Comparison of ENCODE assay signal across 8 mouse cellular contexts in the genomic region with DNA sequence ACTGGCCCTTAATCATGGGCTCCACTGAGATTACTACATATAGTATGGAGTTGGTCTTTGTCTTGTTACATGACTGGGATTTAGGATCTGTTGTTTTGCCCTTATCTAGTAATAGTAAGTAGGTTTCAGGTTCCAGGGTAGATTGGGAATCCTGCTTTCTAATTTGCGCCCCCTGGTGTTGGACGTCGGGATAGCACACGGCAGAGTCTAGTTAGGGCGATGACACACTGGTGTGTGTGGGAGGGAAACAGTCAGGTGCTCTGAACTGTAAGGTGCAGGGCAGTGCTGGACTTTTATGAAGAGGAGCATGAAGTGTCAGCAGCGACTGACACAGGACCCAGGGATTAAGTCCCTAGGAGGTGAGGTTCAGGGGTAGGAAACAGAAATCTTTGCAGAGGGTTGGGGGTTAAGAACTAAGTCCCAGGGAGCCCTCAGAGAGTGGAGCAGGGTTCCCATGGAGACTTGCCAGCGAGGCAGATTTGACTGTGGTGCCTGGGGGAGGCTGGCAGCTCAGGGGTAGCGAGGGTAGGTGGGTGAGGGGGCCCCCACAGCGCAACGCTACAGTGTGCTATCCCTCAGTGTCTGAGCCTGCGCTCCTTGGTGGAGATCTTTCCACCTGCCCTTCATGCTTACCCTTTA.
A peak's percentile ranks its signal among the peaks of the same experiment; 100 is the strongest.
DNase-seq lines count a peak whose midpoint lies in the region; ATAC-seq lines count a peak whose summit lies in the region.

No protein-coding gene starts in this region.

- no peak overlapping the region for H3K27ac ChIP-seq in intestine, embryonic 14.5 days (ENCODE audit: low read depth)
- H3K27ac ChIP-seq in intestine, embryonic 15.5 days = no peak overlapping the region
- no peak overlapping the region for H3K27ac ChIP-seq in forebrain, embryonic 11.5 days (ENCODE audit: low read depth, low read length)
- no peak overlapping the region for H3K27ac ChIP-seq in hindbrain, embryonic 14.5 days
- no peak overlapping the region for H3K27ac ChIP-seq in midbrain, embryonic 15.5 days

- H3K9me3 ChIP-seq in intestine, embryonic 14.5 days (ENCODE audit: control insufficient read depth, low read length) = no peaks in the 10 kb centered on the region
- no peaks in the 10 kb centered on the region for H3K9me3 ChIP-seq in intestine, embryonic 15.5 days
- H3K9me3 ChIP-seq in forebrain, embryonic 11.5 days (ENCODE audit: control insufficient read depth, low read length) = no peaks in the 10 kb centered on the region
- 0 out of 2 replicates have a peak, but pooled peaks cover 3% of the 10 kb centered on the region for H3K9me3 ChIP-seq in hindbrain, embryonic 14.5 days (ENCODE audit: control insufficient read depth, low read length)
- no peaks in the 10 kb centered on the region for H3K9me3 ChIP-seq in midbrain, embryonic 15.5 days

- no peak overlapping the region for H3K9ac ChIP-seq in intestine, embryonic 14.5 days (ENCODE audit: low read length)
- H3K9ac ChIP-seq in intestine, embryonic 15.5 days = no peak overlapping the region
- no peak overlapping the region for H3K9ac ChIP-seq in forebrain, embryonic 11.5 days (ENCODE audit: low read length)
- no peak overlapping the region for H3K9ac ChIP-seq in hindbrain, embryonic 14.5 days
- no peak overlapping the region for H3K9ac ChIP-seq in midbrain, embryonic 15.5 days

- H3K27me3 ChIP-seq in intestine, embryonic 14.5 days (replicated peaks; ENCODE audit: control insufficient read depth, insufficient read depth, low read length) = no peaks in the 10 kb centered on the region
- 0 out of 2 replicates have a peak, but pooled peaks cover 3% of the 10 kb centered on the region for H3K27me3 ChIP-seq in intestine, embryonic 15.5 days (replicated peaks)
- H3K27me3 ChIP-seq in forebrain, embryonic 11.5 days (ENCODE audit: control insufficient read depth, insufficient read depth, low read length) = no peaks in the 10 kb centered on the region
- H3K27me3 ChIP-seq in hindbrain, embryonic 14.5 days (ENCODE audit: control insufficient read depth, insufficient read depth, low read length) = no peaks in the 10 kb centered on the region
- H3K27me3 ChIP-seq in midbrain, embryonic 15.5 days (replicated peaks) = no peaks in the 10 kb centered on the region

- ATAC-seq in intestine, embryonic 14.5 days (replicated peaks; ENCODE audit: low FRiP score, low TSS enrichment, low read depth) = no peak
- no peak for ATAC-seq in intestine, embryonic 15.5 days
- ATAC-seq in forebrain, embryonic 11.5 days (replicated peaks; ENCODE audit: low FRiP score) = no peak; the same call in 1 of the 2 replicates
- ATAC-seq in hindbrain, embryonic 14.5 days (ENCODE audit: low FRiP score) = no peak
- ATAC-seq in midbrain, embryonic 15.5 days (replicated peaks) = peak; percentile 35

- peak; percentile 80 for DNase-seq in intestine, embryonic 14.5 days (ENCODE audit: low spot score)
- peak; percentile 8 for DNase-seq in c-Kit-negative CD71-positive TER-119-positive erythroid progenitor cells, embryonic 14.5 days (ENCODE audit: low read depth, low spot score)
- DNase-seq in forebrain, embryonic 11.5 days (ENCODE audit: low spot score) = peak; percentile 85
- peak; percentile 76 for DNase-seq in hindbrain, embryonic 14.5 days (ENCODE audit: low spot score)
- peak; percentile 59 to 65 for DNase-seq in left cerebral cortex, postnatal 10 days (ENCODE audit: extremely low spot score in 1 of 2, low spot score in 2 of 2)
- DNase-seq in thymus, postnatal 0 days (ENCODE audit: low spot score) = peak; percentile 44

- no peaks in the 10 kb centered on the region; the same call in 1 of the 2 replicates for H3K4me1 ChIP-seq in intestine, embryonic 14.5 days (replicated peaks; ENCODE audit: control insufficient read depth, insufficient read depth, low read length)
- H3K4me1 ChIP-seq in intestine, embryonic 15.5 days (replicated peaks) = peaks cover 5% of the 10 kb centered on the region; the same call in 1 of the 2 replicates
- peaks cover 12% of the 10 kb centered on the region; the same call in 1 of the 2 replicates for H3K4me1 ChIP-seq in forebrain, embryonic 11.5 days (replicated peaks; ENCODE audit: control insufficient read depth, insufficient read depth, low read length)
- peaks cover 33% of the 10 kb centered on the region for H3K4me1 ChIP-seq in hindbrain, embryonic 14.5 days (replicated peaks; ENCODE audit: control insufficient read depth, insufficient read depth, low read length)
- H3K4me1 ChIP-seq in midbrain, embryonic 15.5 days = peaks cover 29% of the 10 kb centered on the region

- WGBS in intestine, embryonic 14.5 days = 31% methylated on average over 11 of the region's 11 CpGs
- WGBS in intestine, embryonic 15.5 days = 29% methylated on average over 11 of the region's 11 CpGs
- 29% methylated on average over 11 of the region's 11 CpGs for WGBS in forebrain, embryonic 11.5 days
- WGBS in hindbrain, embryonic 14.5 days = 23% methylated on average over 11 of the region's 11 CpGs
- WGBS in midbrain, embryonic 15.5 days = 22% methylated on average over 11 of the region's 11 CpGs

- intact Hi-C loops in left cerebral cortex, postnatal 10 days (cut with DNase I) = loop anchor here (5.0 kb wide), 1 partner anchor 254 kb away; the partner anchor contains the start of gene Ube2ql1

- no peak overlapping the region for H3K4me3 ChIP-seq in intestine, embryonic 14.5 days (ENCODE audit: low read depth, low read length)
- no peak overlapping the region for H3K4me3 ChIP-seq in intestine, embryonic 15.5 days (replicated peaks)
- no peak overlapping the region for H3K4me3 ChIP-seq in forebrain, embryonic 11.5 days (ENCODE audit: low read depth, low read length)
- H3K4me3 ChIP-seq in hindbrain, embryonic 14.5 days (replicated peaks; ENCODE audit: low read length) = no peak overlapping the region
- H3K4me3 ChIP-seq in midbrain, embryonic 15.5 days = no peak overlapping the region

- no peak overlapping the region for H3K4me2 ChIP-seq in intestine, embryonic 14.5 days (ENCODE audit: low read length)
- H3K4me2 ChIP-seq in intestine, embryonic 15.5 days (replicated peaks) = no peak overlapping the region
- H3K4me2 ChIP-seq in forebrain, embryonic 11.5 days (ENCODE audit: low read depth, low read length, severe bottlenecking) = no peak overlapping the region
- H3K4me2 ChIP-seq in hindbrain, embryonic 14.5 days (replicated peaks) = peak overlapping the region; percentile 19
- H3K4me2 ChIP-seq in midbrain, embryonic 15.5 days = peak overlapping the region; percentile 17

- no peaks in the 10 kb centered on the region for H3K36me3 ChIP-seq in intestine, embryonic 14.5 days (ENCODE audit: control insufficient read depth, insufficient read depth, low read length)
- no peaks in the 10 kb centered on the region for H3K36me3 ChIP-seq in intestine, embryonic 15.5 days
- H3K36me3 ChIP-seq in forebrain, embryonic 11.5 days (ENCODE audit: control insufficient read depth, insufficient read depth, low read length) = no peaks in the 10 kb centered on the region
- H3K36me3 ChIP-seq in hindbrain, embryonic 14.5 days (replicated peaks; ENCODE audit: control insufficient read depth, insufficient read depth) = no peaks in the 10 kb centered on the region
- H3K36me3 ChIP-seq in midbrain, embryonic 15.5 days (replicated peaks) = no peaks in the 10 kb centered on the region

Comparison
In these comparisons a context has a peak if more than half of its experiments do, and no peak if none do; other contexts are left out.
1. DNase-seq: peak in every context shown above with its lines; median percentile 85 in forebrain, embryonic 11.5 days; 80 in intestine, embryonic 14.5 days; 76 in hindbrain, embryonic 14.5 days; 62 in left cerebral cortex, postnatal 10 days; 44 in thymus, postnatal 0 days; 8 in c-Kit-negative CD71-positive TER-119-positive erythroid progenitor cells, embryonic 14.5 days.
2. H3K4me2 ChIP-seq: peak in hindbrain, embryonic 14.5 days (single experiment) and midbrain, embryonic 15.5 days (single experiment); none in intestine, embryonic 14.5 days (single experiment), intestine, embryonic 15.5 days (single experiment) and forebrain, embryonic 11.5 days (single experiment).